Mouse (Mus musculus): ENCODE measurements around the gene Scn5a. TPM values are rescaled to one million over a fixed set of nuclear protein-coding genes. Genes with fewer than 3 reads are reported as not detected.

The Scn5a gene
- polyA plus RNA-seq, 1 experiment from 2014 or later = 0.45 TPM

DNA sequence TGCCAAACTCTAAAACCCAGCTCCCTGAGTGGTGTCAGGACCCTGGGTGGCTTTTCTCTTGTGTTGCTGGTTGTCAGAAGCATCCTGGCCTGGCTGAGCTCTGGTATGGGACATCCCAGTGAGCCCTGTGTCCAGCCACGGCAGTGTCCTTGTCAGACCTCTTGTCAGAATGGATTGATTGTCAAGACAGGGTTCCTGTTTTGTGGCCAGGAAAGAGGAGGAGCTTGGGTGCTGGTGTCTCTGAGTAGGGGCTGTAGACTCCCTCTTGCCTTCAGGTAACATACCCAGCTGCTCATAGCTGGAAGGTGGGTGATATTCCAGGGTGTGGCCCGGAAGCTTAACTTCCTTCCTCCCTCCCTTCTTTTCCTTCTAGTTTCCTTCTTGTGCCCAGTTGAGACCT is 143.0 kb downstream of the Scn5a start:
- H3K27me3 ChIP-seq (replicated peaks) = no peaks in the 10 kb centered on the region
- no peaks in the 10 kb centered on the region for H3K9me3 ChIP-seq
- no peak overlapping the region for H3K4me3 ChIP-seq (replicated peaks)
- ATAC-seq = no peak
- 73% methylated on average over 2 of the region's 2 CpGs for WGBS
- H3K4me1 ChIP-seq (replicated peaks) = no peaks in the 10 kb centered on the region
- H3K36me3 ChIP-seq = peaks cover 7% of the 10 kb centered on the region; the same call in 1 of the 2 replicates
- H3K4me2 ChIP-seq (replicated peaks) = no peak overlapping the region
- H3K27ac ChIP-seq = no peak overlapping the region
- no peak overlapping the region for H3K9ac ChIP-seq

Other genes starting within 250 kb of the Scn5a start
- 95.2 and 108 TPM in 2 replicates for gene Acaa1a, start 239.3 kb downstream of the Scn5a start, polyA plus RNA-seq (2015; fragmentation: Nextera tagmentation; extraction: Ambion mirVana)
- gene Myd88, start 237.6 kb downstream of the Scn5a start, polyA plus RNA-seq (2015; fragmentation: Nextera tagmentation; extraction: Ambion mirVana) = 29.8 and 32.1 TPM in 2 replicates
- gene Xylb, start 221.6 kb downstream of the Scn5a start, polyA plus RNA-seq (2015; fragmentation: Nextera tagmentation; extraction: Ambion mirVana) = 13.2 and 14.5 TPM in 2 replicates
- gene Slc22a14, start 213.5 kb downstream of the Scn5a start, polyA plus RNA-seq (2015; fragmentation: Nextera tagmentation; extraction: Ambion mirVana) = 0.06 TPM in 1 of 2 replicates, not detected in the other
- 20.9 and 22.7 TPM in 2 replicates for gene Acvr2b, start 176.9 kb downstream of the Scn5a start, polyA plus RNA-seq (2015; fragmentation: Nextera tagmentation; extraction: Ambion mirVana)
- gene Exog, start 134.1 kb downstream of the Scn5a start, polyA plus RNA-seq (2015; fragmentation: Nextera tagmentation; extraction: Ambion mirVana) = 19.6 and 19.9 TPM in 2 replicates
- not detected in 2 replicates for gene Scn10a, start 140.3 kb upstream of the Scn5a start, polyA plus RNA-seq (2015; fragmentation: Nextera tagmentation; extraction: Ambion mirVana)
- 0.04 TPM in 1 of 2 replicates, not detected in the other for gene Scn11a, start 246.4 kb upstream of the Scn5a start, polyA plus RNA-seq (2015; fragmentation: Nextera tagmentation; extraction: Ambion mirVana)

Measured in intestine, embryonic 15.5 days (tissue).